Mouse (Mus musculus): ENCODE measurements at regions not wholly inside any gene's neighbourhood (a gene's known extent, or its start where the extent isn't known, plus 50 kb on each side); places are given as distances from the start of the nearest gene placed in this dataset.

DNA sequence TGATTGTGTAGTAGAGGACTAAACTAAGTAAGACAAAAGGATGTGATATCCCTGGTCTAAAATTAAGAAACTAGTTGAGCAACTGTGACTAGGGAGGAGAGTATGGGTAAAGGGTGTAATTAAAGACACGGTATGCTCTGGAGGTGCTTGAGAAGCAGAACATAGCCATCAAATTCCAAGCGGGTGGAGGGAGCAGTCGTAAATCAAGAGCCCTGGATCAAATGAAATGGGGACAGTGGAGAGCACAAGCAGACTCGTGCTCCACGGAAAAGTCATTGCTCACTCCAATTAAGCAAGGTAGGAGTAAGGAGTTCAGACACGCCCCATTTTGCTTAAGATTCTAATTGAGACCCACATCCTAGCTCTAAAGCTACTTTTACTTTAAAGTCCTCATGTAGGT lies 132.2 kb downstream of the Gm10192 start:
- H3K4me1 ChIP-seq (ENCODE audit: control insufficient read depth, insufficient read depth, low read length), result no peaks in the 10 kb centered on the region
- H3K27ac ChIP-seq (ENCODE audit: insufficient read depth, low read length), result no peak overlapping the region
- TF ChIP-seq CTCF (IDR thresholded peaks at IDR 0.05; ENCODE audit: borderline replicate concordance, insufficient read depth, low read length) (no peak), POLR2A (IDR thresholded peaks at IDR 0.05; ENCODE audit: low read depth, low read length) (no peak)
- H3K4me3 ChIP-seq (ENCODE audit: insufficient read depth, low read length), result no peak overlapping the region

DNA sequence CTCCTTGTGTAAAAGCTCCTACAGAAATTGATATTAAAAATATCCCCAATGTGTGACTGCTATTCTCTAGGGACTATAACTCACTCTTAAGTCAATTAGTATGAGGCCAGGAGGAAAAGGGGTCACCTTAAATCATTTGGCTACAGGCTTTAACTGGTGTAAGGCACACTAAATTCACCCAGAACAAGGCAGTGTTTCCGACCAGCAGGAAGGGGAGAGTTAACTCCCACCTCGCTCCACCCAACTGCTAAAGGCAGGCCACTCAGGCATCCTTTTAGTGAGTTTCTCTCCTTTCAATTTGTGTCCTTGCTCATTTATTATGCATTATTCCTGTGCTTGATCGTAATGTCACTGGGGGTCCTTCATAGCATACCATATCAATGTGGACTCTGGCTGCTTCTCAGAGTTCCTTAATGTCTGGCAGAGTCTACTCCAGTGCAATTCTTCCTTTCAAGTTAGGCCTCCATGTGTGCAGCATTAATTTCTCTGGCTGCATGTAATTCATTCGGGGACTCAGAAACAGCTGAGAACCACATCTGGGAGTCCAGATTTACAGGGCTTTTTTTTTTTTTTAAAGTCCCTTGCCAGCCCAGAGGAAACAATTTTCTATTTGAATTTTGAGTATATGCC lies 133.8 kb downstream of the Gm10192 start:
- Histone ChIP-seq H3K4me1 (ENCODE audit: control insufficient read depth, insufficient read depth, low read length) (no peaks in the 10 kb centered on the region), H3K27ac (ENCODE audit: insufficient read depth, low read length) (no peak overlapping the region), H3K4me3 (ENCODE audit: insufficient read depth, low read length) (no peak overlapping the region)
- TF ChIP-seq CTCF (IDR thresholded peaks at IDR 0.05; ENCODE audit: borderline replicate concordance, insufficient read depth, low read length) (no peak), POLR2A (IDR thresholded peaks at IDR 0.05; ENCODE audit: low read depth, low read length) (no peak)

DNA sequence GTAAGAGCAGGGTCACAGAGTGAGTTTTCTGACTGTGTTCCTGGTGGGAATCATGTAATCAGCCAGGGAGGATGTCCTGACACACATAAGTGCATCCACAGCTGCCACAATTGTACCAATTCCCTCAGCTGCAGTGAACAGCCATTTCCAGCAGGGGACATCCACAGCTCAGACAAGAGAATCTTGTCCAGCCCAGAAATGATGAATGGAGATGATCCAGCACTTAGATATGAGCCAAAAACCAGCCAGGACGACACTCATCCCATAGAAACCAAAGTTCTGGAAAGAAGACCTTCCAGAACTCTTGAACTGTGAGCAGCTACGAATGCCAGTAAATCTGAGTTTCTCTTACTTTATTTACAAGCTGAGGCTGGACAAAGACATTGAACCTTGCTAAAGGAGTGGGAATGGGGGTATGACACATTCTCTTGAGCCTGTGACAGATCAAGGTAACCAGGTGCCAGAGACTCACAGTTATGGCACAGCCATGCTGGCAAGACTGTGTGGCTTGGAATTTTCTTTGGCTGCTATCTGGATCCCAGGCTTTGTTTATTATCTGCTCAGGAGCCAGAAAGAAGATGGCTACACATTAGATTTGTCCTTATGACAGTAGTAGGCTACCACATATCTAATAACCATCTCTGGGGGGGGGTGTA lies 145.1 kb downstream of the Gm10192 start:
- no peak overlapping the region for H3K4me3 ChIP-seq (ENCODE audit: insufficient read depth, low read length)
- no peak for TF ChIP-seq POLR2A (IDR thresholded peaks at IDR 0.05; ENCODE audit: low read depth, low read length)
- TF ChIP-seq CTCF (IDR thresholded peaks at IDR 0.05; ENCODE audit: borderline replicate concordance, insufficient read depth, low read length), result peak; percentile 43; the same call in 1 of the 2 replicates
- no peak overlapping the region for H3K27ac ChIP-seq (ENCODE audit: insufficient read depth, low read length)
- H3K4me1 ChIP-seq (ENCODE audit: control insufficient read depth, insufficient read depth, low read length), result no peaks in the 10 kb centered on the region

DNA sequence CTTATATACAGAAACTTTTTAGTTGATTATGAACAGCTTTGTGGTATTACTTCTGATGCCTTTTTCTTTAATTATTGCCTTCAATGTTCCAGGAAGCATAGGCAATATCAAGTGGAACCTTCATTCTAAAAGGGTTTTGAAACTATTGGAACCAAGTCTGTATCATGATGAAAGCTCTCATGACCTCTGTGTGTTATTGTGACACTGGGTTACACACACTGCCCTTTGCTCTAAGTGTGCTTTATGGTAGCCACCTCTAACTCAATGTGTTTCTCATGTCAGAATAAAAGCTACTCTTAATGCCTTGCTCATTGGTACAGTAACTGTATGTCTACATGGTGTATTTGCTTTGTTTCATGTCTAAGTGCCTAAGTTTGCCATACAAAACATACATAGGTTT lies 154.0 kb downstream of the Gm10192 start:
- Histone ChIP-seq H3K27ac (ENCODE audit: insufficient read depth, low read length) (no peak overlapping the region), H3K4me3 (ENCODE audit: insufficient read depth, low read length) (no peak overlapping the region), H3K4me1 (ENCODE audit: control insufficient read depth, insufficient read depth, low read length) (no peaks in the 10 kb centered on the region)
- TF ChIP-seq CTCF (IDR thresholded peaks at IDR 0.05; ENCODE audit: borderline replicate concordance, insufficient read depth, low read length), result no peak

DNA sequence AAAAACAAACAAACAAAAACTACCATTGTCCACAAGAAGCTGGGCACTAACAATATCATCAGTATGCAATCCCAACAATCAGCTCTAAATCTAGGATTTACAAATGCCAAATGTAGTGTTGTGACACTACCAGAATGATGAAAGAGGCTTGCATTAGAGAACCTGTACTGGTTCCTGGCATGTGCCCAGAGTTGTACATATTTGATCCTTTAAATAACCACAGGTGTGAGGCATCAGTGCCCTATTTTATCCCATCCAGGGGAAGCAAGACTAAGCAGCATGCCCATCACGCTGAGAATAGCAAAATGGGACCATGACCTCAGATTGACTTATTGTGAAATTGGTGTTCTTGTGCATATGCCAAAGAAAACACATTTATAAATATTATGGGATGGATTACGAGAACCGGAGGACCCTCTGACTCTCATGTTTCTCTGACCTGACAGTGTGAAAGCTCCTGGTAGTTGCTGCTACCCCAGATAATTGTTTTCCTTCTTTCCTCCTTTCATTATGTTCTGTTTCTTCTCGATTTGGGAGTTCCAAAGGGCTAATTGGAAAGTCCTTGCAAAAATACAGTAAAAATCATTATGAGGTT lies 157.4 kb downstream of the Gm10192 start:
- no peak overlapping the region for H3K4me3 ChIP-seq (ENCODE audit: insufficient read depth, low read length)
- no peaks in the 10 kb centered on the region for H3K4me1 ChIP-seq (ENCODE audit: control insufficient read depth, insufficient read depth, low read length)
- TF ChIP-seq CTCF (IDR thresholded peaks at IDR 0.05; ENCODE audit: borderline replicate concordance, insufficient read depth, low read length), result no peak
- TF ChIP-seq POLR2A (IDR thresholded peaks at IDR 0.05; ENCODE audit: low read depth, low read length), result no peak
- no peak overlapping the region for H3K27ac ChIP-seq (ENCODE audit: insufficient read depth, low read length)

DNA sequence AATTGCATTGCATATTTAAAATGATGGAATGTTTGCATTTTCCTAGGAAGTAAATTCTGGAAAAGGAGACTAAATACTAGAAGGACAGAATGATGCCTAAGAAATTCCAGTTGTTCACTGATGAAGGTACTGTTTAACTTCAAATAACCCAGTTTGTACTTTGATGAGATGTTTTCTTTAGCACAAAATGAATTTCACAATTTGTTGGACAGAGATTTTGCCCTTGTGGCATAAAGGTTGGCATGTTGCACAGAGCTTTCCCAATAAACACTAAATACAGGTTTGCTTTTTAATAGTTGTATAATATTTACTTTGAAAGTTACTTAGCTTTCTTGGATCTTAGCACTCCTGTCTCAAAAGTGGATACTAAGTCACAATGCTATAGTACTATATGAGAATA lies 181.6 kb downstream of the Gm10192 start:
- H3K27ac ChIP-seq (ENCODE audit: insufficient read depth, low read length), result no peak overlapping the region
- TF ChIP-seq POLR2A (IDR thresholded peaks at IDR 0.05; ENCODE audit: low read depth, low read length), result no peak
- TF ChIP-seq CTCF (IDR thresholded peaks at IDR 0.05; ENCODE audit: borderline replicate concordance, insufficient read depth, low read length), result no peak
- no peaks in the 10 kb centered on the region for H3K4me1 ChIP-seq (ENCODE audit: control insufficient read depth, insufficient read depth, low read length)
- H3K4me3 ChIP-seq (ENCODE audit: insufficient read depth, low read length), result no peak overlapping the region

DNA sequence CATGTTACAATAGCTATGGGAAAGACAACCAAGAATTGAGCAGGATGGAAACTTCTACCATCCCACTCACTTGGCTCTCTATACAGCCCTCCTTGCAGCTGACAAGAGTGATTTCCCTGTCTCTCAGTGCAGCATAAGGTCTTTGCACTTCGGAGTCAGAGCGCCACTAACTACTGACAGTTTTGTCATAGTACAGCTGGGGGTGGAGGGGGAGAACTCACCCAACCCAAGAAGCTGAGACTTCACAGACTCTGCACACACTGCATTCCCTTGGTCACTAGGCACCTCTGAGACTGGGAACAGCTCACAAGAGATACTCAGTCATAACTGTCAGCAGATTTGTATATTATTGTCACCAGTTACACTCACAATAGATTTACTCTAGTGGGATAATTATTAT lies 195.3 kb upstream of the Gm12695 start:
- Histone ChIP-seq H3K4me1 (ENCODE audit: control insufficient read depth, insufficient read depth, low read length) (no peaks in the 10 kb centered on the region), H3K4me3 (ENCODE audit: insufficient read depth, low read length) (no peak overlapping the region), H3K27ac (ENCODE audit: insufficient read depth, low read length) (no peak overlapping the region)
- TF ChIP-seq CTCF (IDR thresholded peaks at IDR 0.05; ENCODE audit: borderline replicate concordance, insufficient read depth, low read length), result no peak

DNA sequence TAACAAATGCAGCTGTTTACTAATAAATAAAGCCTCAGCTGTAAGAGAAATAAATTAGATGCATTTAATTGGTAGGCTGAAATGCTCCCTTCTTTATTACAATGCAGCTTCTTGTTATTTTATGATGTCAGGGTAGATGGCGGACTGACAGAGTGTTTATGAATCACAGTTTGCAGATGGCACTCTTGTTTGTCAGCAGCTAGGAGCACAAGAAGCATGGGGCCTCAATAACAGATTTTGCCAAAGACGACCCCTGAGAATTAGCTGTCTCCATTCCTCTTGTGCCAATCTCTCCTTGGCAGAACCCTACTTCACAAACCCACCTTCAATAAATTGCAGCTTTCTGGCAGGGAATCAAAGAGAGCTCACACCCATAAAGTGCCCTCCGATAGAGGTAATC lies 194.9 kb upstream of the Gm12695 start:
- no peak for TF ChIP-seq POLR2A (IDR thresholded peaks at IDR 0.05; ENCODE audit: low read depth, low read length)
- TF ChIP-seq CTCF (IDR thresholded peaks at IDR 0.05; ENCODE audit: borderline replicate concordance, insufficient read depth, low read length), result no peak
- no peak overlapping the region for H3K27ac ChIP-seq (ENCODE audit: insufficient read depth, low read length)
- no peaks in the 10 kb centered on the region for H3K4me1 ChIP-seq (ENCODE audit: control insufficient read depth, insufficient read depth, low read length)
- H3K4me3 ChIP-seq (ENCODE audit: insufficient read depth, low read length), result no peak overlapping the region

- H3K27ac ChIP-seq (ENCODE audit: insufficient read depth, low read length), result no peak overlapping the region
- TF ChIP-seq POLR2A (IDR thresholded peaks at IDR 0.05; ENCODE audit: low read depth, low read length) (no peak), CTCF (IDR thresholded peaks at IDR 0.05; ENCODE audit: borderline replicate concordance, insufficient read depth, low read length) (no peak)
- H3K4me3 ChIP-seq (ENCODE audit: insufficient read depth, low read length), result no peak overlapping the region
- H3K4me1 ChIP-seq (ENCODE audit: control insufficient read depth, insufficient read depth, low read length), result no peaks in the 10 kb centered on the region
These were observed 189.9 kb upstream of the Gm12695 start for GRCm38 (mm10) chr4:96974935-96975334.

DNA sequence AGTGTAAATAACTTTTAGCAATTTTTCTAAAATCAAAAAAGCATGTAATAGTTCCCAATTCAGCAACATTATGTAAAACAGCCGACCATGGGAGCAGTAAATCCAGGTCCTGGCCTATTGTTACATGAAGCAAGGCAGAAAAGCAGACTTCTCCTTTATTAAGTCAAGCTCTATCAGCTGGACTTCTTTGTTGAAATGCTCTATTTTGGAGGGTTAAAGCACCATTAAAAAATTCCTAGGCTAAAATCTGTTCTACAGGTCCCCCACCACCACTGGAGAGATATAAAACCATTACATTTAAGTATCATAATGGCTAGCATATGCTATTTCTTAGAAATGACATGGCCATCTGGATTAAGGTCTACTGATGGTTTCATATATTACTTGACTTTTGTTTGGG lies 188.8 kb upstream of the Gm12695 start:
- no peak overlapping the region for H3K27ac ChIP-seq (ENCODE audit: insufficient read depth, low read length)
- no peak for TF ChIP-seq CTCF (IDR thresholded peaks at IDR 0.05; ENCODE audit: borderline replicate concordance, insufficient read depth, low read length)
- no peak for TF ChIP-seq POLR2A (IDR thresholded peaks at IDR 0.05; ENCODE audit: low read depth, low read length)
- no peak overlapping the region for H3K4me3 ChIP-seq (ENCODE audit: insufficient read depth, low read length)
- H3K4me1 ChIP-seq (ENCODE audit: control insufficient read depth, insufficient read depth, low read length), result no peaks in the 10 kb centered on the region

All from embryonic fibroblast, embryonic 13.5 days (primary cell).